Mouse (Mus musculus) spleen, adult 2 months (tissue): Measurements from ENCODE around the gene Gm2174.

Experiments
- CTCF ChIP-seq: fragments of 200-500 bp; IDR thresholded peaks from 2 replicates; pipeline ENCODE4 v1.5.1; 2011; ENCODE audit warnings: mild to moderate bottlenecking, inconsistent platforms; ENCODE audit not compliant: insufficient read depth, insufficient read length, insufficient replicate concordance; ENCODE audit errors: extremely low read depth
- POLR2A ChIP-seq: fragments of 200-500 bp; IDR thresholded peaks from 2 replicates; pipeline ENCODE4 v1.6.1; 2011; ENCODE audit warnings: low read depth, low read length, inconsistent platforms

GRCm38 (mm10) chrX:56435758-56436283 lies 11.9 kb upstream of the Gm2174 start:
- no peak for TF ChIP-seq POLR2A
- no peak for TF ChIP-seq CTCF
